Mouse (Mus musculus): ENCODE results near the gene Chrm3.

DNA sequence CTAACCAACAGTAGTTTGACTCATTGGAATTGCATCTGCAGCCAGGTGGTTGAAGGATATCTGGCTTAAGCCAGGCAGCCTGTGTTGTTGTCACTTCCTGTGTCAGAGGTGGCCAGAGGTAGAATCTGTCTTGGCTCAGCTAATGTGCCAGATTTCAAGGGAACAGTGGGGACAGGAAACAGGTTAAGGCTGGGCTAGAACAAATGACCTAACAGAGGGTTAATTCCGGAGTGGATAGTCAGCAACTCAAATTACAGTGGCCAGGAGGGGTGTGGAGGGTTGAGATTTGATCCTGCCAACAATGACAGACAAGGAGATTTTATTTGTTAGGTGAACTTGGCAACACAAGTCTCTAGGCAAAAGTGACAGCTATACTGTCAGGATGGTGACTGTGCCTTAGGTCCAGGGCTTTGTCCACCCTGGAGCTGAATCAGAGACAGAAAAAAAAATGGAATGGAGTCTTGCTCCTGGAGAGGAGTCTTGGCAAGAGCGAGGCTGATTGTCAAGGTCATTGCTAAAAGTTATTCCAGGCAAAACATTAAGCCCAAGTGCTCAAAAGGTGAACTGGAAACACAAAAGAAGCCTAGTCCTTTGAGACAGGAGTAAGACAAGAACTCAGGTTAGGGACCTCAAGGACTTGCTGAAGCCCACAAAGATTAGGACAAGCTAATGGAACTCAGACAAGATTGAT, 5.6 kb downstream of the Chrm3 start:
- TF ChIP-seq CTCF (IDR thresholded peaks at IDR 0.05; ENCODE audit: insufficient read depth, low read length) = no peak
- no peak for TF ChIP-seq POLR2A (IDR thresholded peaks at IDR 0.05; ENCODE audit: borderline replicate concordance, extremely low read depth, low read depth, low read length)

Data from lung, adult 2 months (tissue).